Mouse (Mus musculus): ENCODE data around the gene Tectb. TPM values are rescaled to one million over a fixed set of nuclear protein-coding genes. Genes with fewer than 3 reads are reported as not detected.
A peak's percentile ranks its signal among the peaks of the same experiment; 100 is the strongest.

The Tectb gene
- total and polyA plus RNA-seq, 2 experiments from 2014 or later: 0.16 TPM; not detected in 1

DNA sequence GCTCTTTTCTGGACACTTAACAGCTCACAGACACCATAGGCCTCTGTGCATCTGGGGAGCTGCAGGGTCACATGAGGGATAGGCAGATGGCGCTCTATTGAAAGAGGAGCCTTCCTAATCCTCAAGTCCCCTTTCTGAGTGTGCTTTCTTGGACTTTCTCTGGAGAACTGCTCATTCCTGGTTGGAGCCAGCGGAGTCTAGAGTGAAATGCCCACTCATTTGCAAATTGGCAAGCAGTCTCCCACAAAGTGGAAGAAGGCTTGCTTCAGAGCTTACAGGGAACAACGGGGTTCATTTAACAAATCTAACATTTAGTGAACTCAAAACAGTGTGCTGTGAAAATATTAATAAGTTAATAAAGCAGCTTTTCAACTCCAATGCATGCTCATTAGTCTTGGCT, 3.4 kb upstream of the Tectb start:
- WGBS: 72% methylated on average over 3 of the region's 3 CpGs
- ATAC-seq (ENCODE audit: low FRiP score): no peak
- H3K4me3 ChIP-seq (ENCODE audit: low read depth, low read length): no peak overlapping the region
- H3K27me3 ChIP-seq (ENCODE audit: insufficient read depth, low read length): no peaks in the 10 kb centered on the region
- no peaks in the 10 kb centered on the region for H3K36me3 ChIP-seq (ENCODE audit: insufficient read depth, low read length)
- H3K4me1 ChIP-seq (ENCODE audit: insufficient read depth, low read length): no peaks in the 10 kb centered on the region
- DNase-seq (ENCODE audit: low spot score): no peak
- H3K9me3 ChIP-seq (ENCODE audit: low read length): no peaks in the 10 kb centered on the region
- H3K27ac ChIP-seq (ENCODE audit: low read depth, low read length): no peak overlapping the region
- no peak for TF ChIP-seq CTCF (IDR thresholded peaks at IDR 0.05)
- no peak overlapping the region for H3K4me2 ChIP-seq (ENCODE audit: low read depth, low read length, poor library complexity, severe bottlenecking)
- H3K9ac ChIP-seq (replicated peaks; ENCODE audit: low read length, poor library complexity, severe bottlenecking): no peak overlapping the region

DNA sequence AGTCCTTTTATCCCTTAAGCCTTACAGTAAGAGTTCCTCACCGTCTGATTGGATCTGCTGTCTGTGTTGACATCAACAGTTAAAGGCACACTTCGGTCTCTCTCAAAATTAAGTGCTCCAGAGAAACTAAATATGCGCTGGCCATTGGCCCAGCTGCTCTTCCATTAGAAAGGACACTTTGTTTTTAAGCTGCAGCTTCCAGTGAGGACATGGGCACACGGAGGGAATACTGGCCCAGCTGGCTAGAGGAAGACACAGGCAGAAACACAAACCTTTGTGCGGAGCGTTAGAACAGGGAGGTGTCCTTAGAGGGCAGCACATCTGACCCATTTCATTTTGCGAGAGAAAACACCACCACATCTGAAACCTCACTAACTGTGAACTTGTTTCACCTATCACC, 3.9 kb downstream of the Tectb start:
- Histone ChIP-seq H3K27ac (ENCODE audit: low read depth, low read length) (peak overlapping the region; percentile 1; the same call in 1 of the 2 replicates), H3K4me3 (ENCODE audit: low read depth, low read length) (no peak overlapping the region), H3K9ac (replicated peaks; ENCODE audit: low read length, poor library complexity, severe bottlenecking) (no peak overlapping the region), H3K9me3 (ENCODE audit: low read length) (no peaks in the 10 kb centered on the region), H3K36me3 (ENCODE audit: insufficient read depth, low read length) (no peaks in the 10 kb centered on the region), H3K4me1 (ENCODE audit: insufficient read depth, low read length) (peaks cover 4% of the 10 kb centered on the region; the same call in 1 of the 2 replicates), H3K4me2 (ENCODE audit: low read depth, low read length, poor library complexity, severe bottlenecking) (no peak overlapping the region), H3K27me3 (ENCODE audit: insufficient read depth, low read length) (no peaks in the 10 kb centered on the region)
- 58% methylated on average over 7 of the region's 7 CpGs for WGBS
- peak; percentile 50 for DNase-seq (ENCODE audit: low spot score)
- TF ChIP-seq CTCF (IDR thresholded peaks at IDR 0.05): no peak
- ATAC-seq (ENCODE audit: low FRiP score): no peak

DNA sequence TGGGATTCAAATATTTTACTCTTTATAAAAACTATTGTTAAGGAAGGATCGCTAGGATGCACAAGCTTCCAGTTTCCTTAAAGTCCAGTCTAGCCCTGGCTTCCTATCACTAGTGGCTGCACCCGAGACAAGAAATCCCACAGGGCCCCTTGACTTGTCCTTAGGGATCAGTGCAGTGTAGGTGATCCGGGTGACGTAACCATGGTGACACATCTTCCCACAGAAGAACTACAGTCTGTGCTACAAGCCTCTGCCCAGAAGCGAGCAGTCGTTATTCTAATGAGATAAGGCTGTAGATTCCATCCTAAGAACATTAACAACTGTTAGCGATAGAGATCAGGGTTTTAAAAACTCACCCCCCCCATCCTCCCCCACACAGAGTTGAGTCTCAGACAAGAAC, 4.5 kb downstream of the Tectb start:
- H3K36me3 ChIP-seq (ENCODE audit: insufficient read depth, low read length): no peaks in the 10 kb centered on the region
- TF ChIP-seq CTCF (IDR thresholded peaks at IDR 0.05): no peak
- H3K4me3 ChIP-seq (ENCODE audit: low read depth, low read length): no peak overlapping the region
- H3K27me3 ChIP-seq (ENCODE audit: insufficient read depth, low read length): no peaks in the 10 kb centered on the region
- H3K9ac ChIP-seq (replicated peaks; ENCODE audit: low read length, poor library complexity, severe bottlenecking): no peak overlapping the region
- H3K4me1 ChIP-seq (ENCODE audit: insufficient read depth, low read length): peaks cover 4% of the 10 kb centered on the region; the same call in 1 of the 2 replicates
- peak overlapping the region; percentile 47; the same call in 1 of the 2 replicates for H3K27ac ChIP-seq (ENCODE audit: low read depth, low read length)
- WGBS: 27% methylated on average over 7 of the region's 7 CpGs
- ATAC-seq (ENCODE audit: low FRiP score) (no peak), DNase-seq (ENCODE audit: low spot score) (peak; percentile 45)
- H3K9me3 ChIP-seq (ENCODE audit: low read length): no peaks in the 10 kb centered on the region
- H3K4me2 ChIP-seq (ENCODE audit: low read depth, low read length, poor library complexity, severe bottlenecking): no peak overlapping the region

DNA sequence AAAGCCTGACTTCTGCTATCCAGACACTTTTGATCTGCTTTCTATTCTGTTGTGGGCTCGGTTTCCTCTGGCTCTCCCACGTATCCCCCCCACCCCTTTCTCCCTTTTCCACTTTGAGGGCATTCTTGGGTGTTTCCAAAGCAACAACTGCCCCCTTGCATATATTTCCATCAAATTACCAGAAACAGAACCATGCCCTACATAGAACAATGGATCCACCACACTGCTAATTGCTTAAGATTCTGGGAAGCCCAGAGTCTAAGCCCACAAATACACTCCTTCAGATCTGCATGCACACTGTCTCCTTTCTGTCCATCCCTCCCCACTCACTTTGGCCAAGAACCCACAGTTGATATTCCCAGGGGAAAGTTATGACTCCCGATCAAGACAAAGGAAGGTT, 5.1 kb downstream of the Tectb start:
- DNase-seq (ENCODE audit: low spot score) (peak; percentile 67), ATAC-seq (ENCODE audit: low FRiP score) (peak; percentile 72)
- Histone ChIP-seq H3K27me3 (ENCODE audit: insufficient read depth, low read length) (no peaks in the 10 kb centered on the region), H3K4me2 (ENCODE audit: low read depth, low read length, poor library complexity, severe bottlenecking) (no peak overlapping the region), H3K4me3 (ENCODE audit: low read depth, low read length) (no peak overlapping the region), H3K9me3 (ENCODE audit: low read length) (no peaks in the 10 kb centered on the region), H3K27ac (ENCODE audit: low read depth, low read length) (no peak overlapping the region), H3K4me1 (ENCODE audit: insufficient read depth, low read length) (peaks cover 4% of the 10 kb centered on the region; the same call in 1 of the 2 replicates), H3K36me3 (ENCODE audit: insufficient read depth, low read length) (no peaks in the 10 kb centered on the region), H3K9ac (replicated peaks; ENCODE audit: low read length, poor library complexity, severe bottlenecking) (no peak overlapping the region)
- WGBS: 27% methylated on average over 3 of the region's 3 CpGs
- TF ChIP-seq CTCF (IDR thresholded peaks at IDR 0.05): no peak

DNA sequence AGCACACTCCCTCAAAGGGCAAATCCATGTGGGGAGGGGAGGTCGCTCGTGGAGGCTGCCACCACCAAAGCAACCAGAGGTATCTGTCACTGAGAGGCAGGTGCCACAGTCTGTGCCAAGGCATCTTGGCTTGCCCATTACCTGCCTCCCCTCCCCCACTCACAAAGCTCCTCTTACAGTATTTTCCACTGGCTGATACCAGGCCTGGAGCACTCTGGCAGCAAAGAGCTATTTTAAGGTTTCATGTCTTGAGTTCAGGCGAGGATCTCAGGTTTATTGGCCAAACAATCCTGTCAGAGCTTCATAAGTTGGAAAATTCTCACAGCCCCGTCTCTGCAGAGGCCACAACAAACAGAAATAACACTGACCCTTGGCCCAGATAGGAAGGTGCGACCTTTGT, 9.5 kb downstream of the Tectb start:
- Histone ChIP-seq H3K4me3 (ENCODE audit: low read depth, low read length) (no peak overlapping the region), H3K4me1 (ENCODE audit: insufficient read depth, low read length) (peaks cover 3% of the 10 kb centered on the region; the same call in 1 of the 2 replicates), H3K27ac (ENCODE audit: low read depth, low read length) (no peak overlapping the region), H3K9ac (replicated peaks; ENCODE audit: low read length, poor library complexity, severe bottlenecking) (no peak overlapping the region), H3K27me3 (ENCODE audit: insufficient read depth, low read length) (no peaks in the 10 kb centered on the region), H3K4me2 (ENCODE audit: low read depth, low read length, poor library complexity, severe bottlenecking) (no peak overlapping the region), H3K9me3 (ENCODE audit: low read length) (no peaks in the 10 kb centered on the region), H3K36me3 (ENCODE audit: insufficient read depth, low read length) (no peaks in the 10 kb centered on the region)
- DNase-seq (ENCODE audit: low spot score) (no peak), ATAC-seq (ENCODE audit: low FRiP score) (no peak)
- WGBS: 85% methylated on average over 5 of the region's 5 CpGs
- no peak for TF ChIP-seq CTCF (IDR thresholded peaks at IDR 0.05)

DNA sequence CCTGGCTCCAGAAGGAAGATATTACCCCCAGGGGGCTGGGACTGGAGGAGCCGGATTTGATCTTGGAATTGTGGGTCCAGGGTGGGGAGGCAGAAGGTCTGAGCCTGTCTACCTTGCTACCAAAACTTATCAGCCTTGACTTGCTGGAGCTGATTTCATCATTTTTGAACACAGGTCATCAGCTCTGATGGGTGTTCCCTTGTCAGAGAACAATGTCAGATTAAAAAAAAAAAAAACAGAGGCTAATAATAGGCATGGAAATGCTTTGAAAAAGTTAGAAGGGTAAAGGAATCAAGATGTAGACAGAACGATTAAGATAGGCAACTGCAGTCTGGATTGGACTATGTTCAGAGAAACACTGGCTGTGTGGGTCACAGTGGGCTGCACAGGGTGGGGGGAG, 11.1 kb downstream of the Tectb start:
- no peak overlapping the region for H3K4me3 ChIP-seq (ENCODE audit: low read depth, low read length)
- no peaks in the 10 kb centered on the region for H3K36me3 ChIP-seq (ENCODE audit: insufficient read depth, low read length)
- H3K4me2 ChIP-seq (ENCODE audit: low read depth, low read length, poor library complexity, severe bottlenecking): no peak overlapping the region
- DNase-seq (ENCODE audit: low spot score) (no peak), ATAC-seq (ENCODE audit: low FRiP score) (no peak)
- H3K4me1 ChIP-seq (ENCODE audit: insufficient read depth, low read length): no peaks in the 10 kb centered on the region
- no peak overlapping the region for H3K9ac ChIP-seq (replicated peaks; ENCODE audit: low read length, poor library complexity, severe bottlenecking)
- no peaks in the 10 kb centered on the region for H3K27me3 ChIP-seq (ENCODE audit: insufficient read depth, low read length)
- 47% methylated on average over 2 of the region's 2 CpGs for WGBS
- no peak overlapping the region for H3K27ac ChIP-seq (ENCODE audit: low read depth, low read length)
- TF ChIP-seq CTCF (IDR thresholded peaks at IDR 0.05): no peak
- H3K9me3 ChIP-seq (ENCODE audit: low read length): no peaks in the 10 kb centered on the region
